25 mouse cellular contexts compared by ENCODE assay signal in the genomic region with DNA sequence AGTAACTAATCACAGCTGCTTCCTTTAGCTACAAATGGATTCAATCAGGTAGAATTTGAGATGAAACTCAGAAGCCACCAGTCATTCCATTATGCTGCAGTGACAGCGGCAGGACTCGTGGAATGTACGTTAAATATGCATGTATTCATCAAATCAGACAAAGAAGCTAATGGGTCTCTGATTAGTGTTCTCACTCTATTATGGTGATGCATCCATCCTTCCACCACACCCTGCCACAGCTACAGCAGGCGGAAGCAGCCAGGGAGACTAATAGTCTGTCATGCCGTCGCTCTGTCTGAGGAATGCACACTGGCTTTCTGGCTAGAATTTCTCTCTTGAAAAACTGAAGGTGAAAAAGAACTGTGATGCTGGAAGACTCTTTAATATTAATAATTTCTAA. TPM values are rescaled to one million over a fixed set of nuclear protein-coding genes. Genes with fewer than 3 reads are reported as not detected.
A peak's percentile ranks its signal among the peaks of the same experiment; 100 is the strongest.
DNase-seq lines count a peak whose midpoint lies in the region; ATAC-seq and TF ChIP-seq lines count a peak whose summit lies in the region.
"Had no signal": no experiment of that assay in that cellular context is flagged by ENCODE, and none has a peak within 500 bp of the region (broad histone marks: within the 10 kb centered on the region; RNA-seq: fewer than 3 reads in every experiment).

No protein-coding gene starts in this region.

- no peak overlapping the region for H3K27ac ChIP-seq in hindbrain, embryonic 12.5 days
- no peak overlapping the region for H3K27ac ChIP-seq in hindbrain, postnatal 0 days
- H3K27ac ChIP-seq in forebrain, embryonic 16.5 days (ENCODE audit: low read length) = no peak overlapping the region
- H3K27ac ChIP-seq: embryonic facial prominence, embryonic 15.5 days; heart, embryonic 10.5 days; hindbrain, embryonic 14.5 days had no signal

- peak; percentile 50; the same call in 1 of the 2 replicates for ATAC-seq in hindbrain, embryonic 12.5 days (ENCODE audit: low FRiP score)
- no peak for ATAC-seq in hindbrain, postnatal 0 days
- peak; percentile 76 for ATAC-seq in forebrain, embryonic 16.5 days
- ATAC-seq: intestine, embryonic 16.5 days; Patski had no signal

- 78% methylated on average over 6 of the region's 6 CpGs for WGBS in hindbrain, embryonic 12.5 days
- WGBS in hindbrain, postnatal 0 days = 74% methylated on average over 6 of the region's 6 CpGs
- 59% methylated on average over 6 of the region's 6 CpGs for WGBS in forebrain, embryonic 16.5 days

- no peak overlapping the region for H3K9ac ChIP-seq in hindbrain, embryonic 12.5 days
- H3K9ac ChIP-seq in hindbrain, postnatal 0 days (replicated peaks; ENCODE audit: low read length) = no peak overlapping the region
- no peak overlapping the region for H3K9ac ChIP-seq in forebrain, embryonic 16.5 days (replicated peaks; ENCODE audit: low read depth, low read length)
- H3K9ac ChIP-seq: embryonic facial prominence, embryonic 15.5 days; hindbrain, embryonic 14.5 days had no signal

- intact Hi-C loops in left cerebral cortex, postnatal 10 days (cut with DNase I) = no loop called here

- no peak overlapping the region for H3K4me3 ChIP-seq in hindbrain, embryonic 12.5 days
- H3K4me3 ChIP-seq in hindbrain, postnatal 0 days (ENCODE audit: low read length) = no peak overlapping the region
- H3K4me3 ChIP-seq in forebrain, embryonic 16.5 days (replicated peaks; ENCODE audit: low read length) = no peak overlapping the region
- H3K4me3 ChIP-seq: embryonic facial prominence, embryonic 15.5 days; erythroblast, embryonic 14.5 days; heart, embryonic 10.5 days had no signal

- H3K4me1 ChIP-seq in hindbrain, embryonic 12.5 days = no peaks in the 10 kb centered on the region
- no peaks in the 10 kb centered on the region for H3K4me1 ChIP-seq in hindbrain, postnatal 0 days (ENCODE audit: insufficient read depth, low read length)
- no peaks in the 10 kb centered on the region for H3K4me1 ChIP-seq in forebrain, embryonic 16.5 days (replicated peaks; ENCODE audit: control insufficient read depth, insufficient read depth, low read length)
- H3K4me1 ChIP-seq: embryonic facial prominence, embryonic 15.5 days; heart, embryonic 10.5 days had no signal

- H3K9me3 ChIP-seq in hindbrain, embryonic 12.5 days (replicated peaks) = no peaks in the 10 kb centered on the region
- no peaks in the 10 kb centered on the region for H3K9me3 ChIP-seq in hindbrain, postnatal 0 days (ENCODE audit: low read length)
- H3K9me3 ChIP-seq in forebrain, embryonic 16.5 days (ENCODE audit: control insufficient read depth, low read length) = no peaks in the 10 kb centered on the region
- H3K9me3 ChIP-seq: embryonic facial prominence, embryonic 15.5 days; G1E; heart, embryonic 10.5 days had no signal

- no peak overlapping the region for H3K4me2 ChIP-seq in hindbrain, embryonic 12.5 days (replicated peaks)
- H3K4me2 ChIP-seq in hindbrain, postnatal 0 days (ENCODE audit: low read depth, low read length) = no peak overlapping the region
- H3K4me2 ChIP-seq in forebrain, embryonic 16.5 days (ENCODE audit: low read length) = no peak overlapping the region
- H3K4me2 ChIP-seq: embryonic facial prominence, embryonic 15.5 days; hindbrain, embryonic 14.5 days had no signal

- no peak for TF ChIP-seq CTCF in hindbrain, postnatal 0 days (IDR thresholded peaks at IDR 0.05; ENCODE audit: low read depth)

- peaks cover 62% of the 10 kb centered on the region for H3K36me3 ChIP-seq in hindbrain, embryonic 12.5 days
- H3K36me3 ChIP-seq in hindbrain, postnatal 0 days (ENCODE audit: insufficient read depth, low read length) = peaks cover 26% of the 10 kb centered on the region
- H3K36me3 ChIP-seq in forebrain, embryonic 16.5 days (ENCODE audit: control insufficient read depth, insufficient read depth) = peaks cover 29% of the 10 kb centered on the region

- DNase-seq in hindbrain, postnatal 0 days (ENCODE audit: low spot score) = no peak
- DNase-seq in ZHBTc4 (ENCODE audit: low read depth, low spot score) = peak; percentile 54
- no peak for DNase-seq in left cerebral cortex, postnatal 10 days (ENCODE audit: extremely low spot score in 1 of 2, low spot score in 2 of 2)
- no peak for DNase-seq in layer of hippocampus, adult 18-20 months (ENCODE audit: low spot score in 2 of 2)
- DNase-seq: adrenal gland, adult 8-10 months; adrenal gland, postnatal 36 days; cerebellum, adult 11 months; cerebellum, adult 8-10 months; cerebellum, postnatal 14 days; embryo, embryonic 11 days; gastrocnemius, postnatal 36 days; heart, adult 18-20 months; heart, postnatal 10 days had no signal

- H3K27me3 ChIP-seq in hindbrain, embryonic 12.5 days = no peaks in the 10 kb centered on the region
- H3K27me3 ChIP-seq in hindbrain, postnatal 0 days (ENCODE audit: insufficient read depth, low read length) = no peaks in the 10 kb centered on the region
- H3K27me3 ChIP-seq in forebrain, embryonic 16.5 days (replicated peaks; ENCODE audit: control insufficient read depth, insufficient read depth, low read length) = no peaks in the 10 kb centered on the region
- H3K27me3 ChIP-seq: embryonic facial prominence, embryonic 15.5 days; Patski had no signal

RNA-seq across cellular contexts. Expression of gene Zcchc9, which starts 11.5 kb away (rescaled TPM):
- 25.8 and 27.4 TPM in 2 replicates for polyA plus RNA-seq in hindbrain, embryonic 12.5 days (2016; fragmentation: Nextera tagmentation; extraction: Ambion mirVana)
- total RNA-seq in hindbrain, postnatal 0 days (2014; rRNA removed) = 6.7 and 10.4 TPM in 2 replicates
- 14.9 and 15.1 TPM in 2 replicates for polyA plus RNA-seq in hindbrain, postnatal 0 days (2015; fragmentation: Nextera tagmentation; extraction: Ambion mirVana)
- 18.5 and 21.9 TPM in 2 replicates for polyA plus RNA-seq in forebrain, embryonic 16.5 days (2015; fragmentation: Nextera tagmentation; extraction: Ambion mirVana)
- total RNA-seq in left cerebral cortex, postnatal 10 days (2021) = 10 to 100 TPM; 15.3 to 15.9 TPM
- 10 to 100 TPM; 12.5 to 15.0 TPM for total RNA-seq in layer of hippocampus, adult 18-20 months (2021)

RNA-seq across cellular contexts. Expression of gene Acot12, which starts 54.7 kb away (rescaled TPM):
- polyA plus RNA-seq in hindbrain, embryonic 12.5 days (2016; fragmentation: Nextera tagmentation; extraction: Ambion mirVana) = not detected in 2 replicates
- total RNA-seq in hindbrain, postnatal 0 days (2014; rRNA removed) = 0.16 TPM in 1 of 2 replicates, not detected in the other
- 0.55 and 0.96 TPM in 2 replicates for polyA plus RNA-seq in hindbrain, postnatal 0 days (2015; fragmentation: Nextera tagmentation; extraction: Ambion mirVana)
- not detected in 2 replicates for polyA plus RNA-seq in forebrain, embryonic 16.5 days (2015; fragmentation: Nextera tagmentation; extraction: Ambion mirVana)
- total RNA-seq in left cerebral cortex, postnatal 10 days (2021) = under 1 TPM; 0.28 TPM
- 1 to 10 TPM in 1 of 2 experiments, under 1 TPM in 1; 0.42 to 1.1 TPM for total RNA-seq in layer of hippocampus, adult 18-20 months (2021)
- total RNA-seq: common myeloid progenitor, adult 5-6 weeks; G1E; gastrocnemius, postnatal 36 days; heart, adult 18-20 months; hematopoietic stem cell, adult 5-6 weeks had no signal
- polyA plus RNA-seq: embryonic facial prominence, embryonic 11.5 days; erythroblast, embryonic 14.5 days; G1E; heart, embryonic 10.5 days; Patski had no signal
